Mouse (Mus musculus) urinary bladder, postnatal 4 days (tissue): ENCODE data around the gene Riiad1.

Source experiments
- DNase-seq, 2 experiments: peaks; one replicate each; pipeline ENCODE4 v3.0.0; 2021 to 2022; ENCODE audit warnings: low spot score in 2 of 2

Gene Riiad1

DNA sequence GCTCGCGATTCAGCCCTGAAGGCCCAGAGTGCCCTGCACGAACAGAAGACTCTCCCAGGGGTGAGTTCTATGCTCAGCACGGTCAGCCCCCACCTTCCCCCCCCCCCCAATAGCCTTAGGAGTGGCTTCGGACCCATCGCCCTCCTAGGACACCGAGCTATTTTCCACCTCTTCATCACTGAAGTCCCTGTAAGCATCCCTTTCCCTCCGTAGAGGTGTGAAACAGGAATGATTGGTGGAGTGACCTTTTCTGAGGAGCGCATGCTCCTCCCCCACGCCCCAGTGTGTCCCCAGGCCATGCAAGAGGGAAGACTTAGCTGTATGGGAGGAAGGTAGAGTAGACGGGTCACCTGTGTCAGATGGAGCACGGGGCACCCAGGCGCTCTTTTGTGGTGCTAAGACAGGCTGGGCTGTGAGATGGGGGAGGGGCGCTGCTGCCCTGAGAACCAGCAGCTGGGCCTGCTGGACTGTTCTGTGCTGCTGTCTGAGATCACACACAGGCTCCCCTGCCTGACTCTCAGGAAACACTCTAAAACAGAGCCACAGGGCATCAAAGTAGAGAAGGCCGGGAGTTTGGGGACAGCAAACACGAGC is at the start of gene Riiad1:
Gene Riiad1 (minus strand): TSS at position 51 of the 594 bp plus-strand sequence.
- no peak for DNase-seq

DNA sequence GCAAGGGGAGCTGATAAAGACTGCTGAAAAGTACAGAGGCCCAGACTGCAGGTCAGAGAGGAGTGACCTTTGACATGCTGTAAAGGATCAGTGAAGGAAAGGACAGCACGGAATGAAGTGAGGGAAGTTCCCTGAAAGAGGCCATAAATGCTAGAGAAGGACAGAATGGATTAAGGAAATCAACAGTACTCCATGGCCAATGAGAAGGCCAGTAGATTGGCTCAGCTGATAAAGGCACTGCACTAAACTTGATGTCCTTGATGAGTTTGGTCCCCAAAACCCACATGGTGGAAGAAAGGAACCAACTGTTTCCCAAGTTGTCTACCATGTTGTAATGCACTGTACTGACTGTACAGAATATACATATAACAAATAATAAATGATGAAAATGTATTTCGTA is 46.6 kb upstream of the Riiad1 start:
- no peak for DNase-seq

DNA sequence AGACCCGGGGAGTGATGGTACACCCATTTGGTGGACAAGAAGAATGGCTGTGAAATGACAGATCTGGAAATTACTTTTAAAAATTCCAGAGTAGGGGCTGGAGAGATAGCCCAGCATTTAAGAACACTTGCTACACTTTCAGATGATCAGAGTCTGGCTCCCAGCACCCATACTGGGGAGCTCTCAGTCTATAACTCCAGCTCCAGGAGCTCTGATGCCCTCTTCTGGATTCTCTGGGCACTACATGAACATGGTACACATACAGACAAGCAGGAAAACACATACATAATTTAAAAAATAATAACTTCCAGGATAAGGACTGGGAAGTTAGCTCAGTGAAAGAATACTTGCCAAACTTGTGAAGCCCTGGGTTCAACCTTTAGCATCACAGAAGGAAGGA is 26.5 kb upstream of the Riiad1 start:
- no peak for DNase-seq

DNA sequence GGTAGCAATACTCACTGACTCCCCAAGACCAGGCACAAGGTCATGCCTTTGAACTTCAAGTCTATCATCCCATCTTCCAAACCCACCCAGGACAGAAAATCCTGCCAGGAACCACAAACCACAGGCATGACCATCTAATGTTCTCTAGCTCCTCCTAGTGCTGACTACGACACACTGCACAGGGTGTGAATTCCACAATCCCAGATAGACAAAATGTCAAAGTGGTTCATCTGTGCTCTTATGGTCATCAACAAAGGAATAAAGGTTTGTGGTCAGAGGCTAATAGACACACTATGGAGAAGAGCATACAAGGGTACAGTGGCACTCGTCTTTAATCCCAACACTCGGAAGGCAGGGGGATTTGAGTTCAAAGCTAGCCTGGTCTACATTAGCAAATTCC is 22.1 kb upstream of the Riiad1 start:
- no peak for DNase-seq

DNA sequence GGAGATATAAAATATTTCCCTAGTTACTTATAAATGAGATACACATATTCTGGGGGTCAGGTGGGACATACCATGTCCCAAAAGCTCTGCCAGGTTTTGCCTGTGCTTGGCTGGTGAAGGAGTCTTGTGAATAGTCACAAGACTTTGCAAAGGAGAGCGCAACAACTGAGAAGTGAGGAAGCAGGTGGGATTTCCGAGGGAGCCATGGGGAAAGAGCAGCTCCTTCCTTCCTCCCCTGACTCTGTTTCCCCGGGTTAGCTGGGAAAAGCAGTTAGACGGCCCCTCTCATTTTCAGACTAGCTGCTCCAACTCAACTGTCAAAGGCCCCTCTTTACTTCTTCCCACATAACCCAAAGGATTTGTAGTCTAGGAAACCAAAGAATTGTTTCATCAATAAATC is 17.0 kb upstream of the Riiad1 start:
- peak in 1 of 2 experiments; percentile 54 for DNase-seq

DNA sequence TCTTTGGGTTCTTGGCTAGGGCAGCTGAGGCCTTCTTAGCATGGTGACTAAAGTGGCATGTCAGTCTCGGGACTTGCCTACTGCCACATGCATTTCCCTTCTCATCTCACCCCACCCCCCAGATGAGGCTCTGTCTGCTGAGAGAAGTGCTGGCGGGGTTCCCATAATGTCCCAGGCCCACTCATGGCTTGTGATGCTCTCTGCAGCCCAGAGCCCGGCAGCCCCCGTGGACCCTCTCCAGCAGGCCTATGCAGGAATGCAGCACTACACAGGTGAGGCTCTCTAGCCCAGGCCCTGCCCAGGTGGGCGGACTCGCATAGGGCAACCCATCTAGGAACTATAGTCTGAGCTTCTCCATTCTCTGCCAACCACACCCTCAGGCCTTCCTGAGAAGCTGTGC is 7.4 kb upstream of the Riiad1 start:
- DNase-seq: no peak

DNA sequence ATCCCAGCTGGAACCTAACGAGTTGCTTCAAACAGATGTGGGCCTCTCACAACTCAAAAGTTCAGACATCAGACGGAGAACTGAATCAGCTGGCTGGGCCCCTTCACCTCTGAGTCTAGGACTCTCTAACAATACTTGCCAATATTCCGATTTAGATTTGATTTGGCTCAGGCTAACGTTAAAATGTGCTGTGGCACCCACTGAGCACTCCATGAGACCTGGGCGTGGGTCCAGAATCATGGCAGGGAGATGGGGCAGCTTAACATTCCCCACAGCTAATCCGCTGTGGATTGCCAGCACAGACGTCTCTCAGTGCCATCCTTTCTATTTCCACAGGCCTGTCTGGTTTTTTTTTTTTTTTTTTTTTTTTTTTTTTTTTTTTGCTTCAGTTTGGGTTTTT is 5.8 kb upstream of the Riiad1 start:
- no peak for DNase-seq

DNA sequence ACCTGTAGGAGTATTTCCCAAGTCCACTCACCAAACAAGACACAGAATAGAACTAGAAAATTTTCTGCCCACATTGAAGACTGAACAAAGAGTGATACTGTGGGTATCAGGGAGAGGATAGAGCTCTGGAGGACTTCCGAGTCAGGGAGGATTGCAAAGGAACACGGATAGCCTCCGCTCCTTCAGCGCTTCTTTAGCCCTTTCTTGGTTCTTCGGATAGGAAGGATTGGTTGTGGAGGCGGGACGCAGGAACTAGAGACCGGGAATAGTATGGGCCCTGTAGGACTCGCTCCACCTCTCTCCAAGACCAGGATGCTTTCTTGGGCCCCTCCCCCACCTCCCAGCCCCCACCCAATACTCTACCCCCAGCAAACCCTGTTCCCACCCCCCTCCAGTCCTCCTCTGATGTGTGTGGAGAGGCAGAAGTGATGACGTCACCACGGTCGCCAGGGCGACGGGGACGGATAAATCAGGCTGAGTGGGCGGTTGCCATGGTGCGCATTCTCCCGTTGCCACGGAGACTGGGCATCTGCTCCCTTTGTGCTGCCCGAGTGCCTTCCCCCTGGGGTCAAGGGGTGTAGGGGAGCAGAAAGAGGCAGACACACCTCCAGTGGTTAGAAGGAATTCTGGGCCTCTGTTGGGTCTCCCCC is 3.8 kb upstream of the Riiad1 start:
- DNase-seq: no peak

DNA sequence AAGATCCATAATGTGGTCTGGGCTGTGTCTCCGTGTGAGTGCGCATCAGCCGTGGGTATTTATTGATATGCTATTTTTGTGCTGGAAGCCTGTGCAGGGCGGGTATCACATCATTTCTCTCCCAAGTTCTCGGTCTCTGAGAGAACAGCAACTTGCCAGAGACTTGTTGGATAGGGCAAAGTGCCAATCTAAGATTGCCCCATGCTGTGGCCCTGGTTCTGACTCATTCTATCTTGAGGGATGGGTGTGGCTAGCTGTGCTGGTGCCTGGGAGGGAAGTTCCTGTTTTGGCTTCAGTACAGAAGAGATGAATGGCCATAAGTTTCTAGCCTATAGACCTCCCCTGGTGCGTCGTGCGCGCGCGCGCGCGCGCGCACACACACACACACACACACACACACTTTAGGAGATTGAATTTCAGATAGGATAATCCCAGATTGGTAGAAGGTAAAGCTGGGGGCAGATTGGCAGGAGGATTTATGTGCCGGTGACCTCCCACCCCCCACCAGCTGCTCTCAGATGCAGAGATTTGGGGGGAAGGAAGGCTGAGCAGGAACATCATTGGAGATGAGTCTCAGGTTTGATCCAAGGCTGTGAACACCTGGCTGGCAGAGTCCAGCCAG is 2.7 kb upstream of the Riiad1 start:
- no peak for DNase-seq

DNA sequence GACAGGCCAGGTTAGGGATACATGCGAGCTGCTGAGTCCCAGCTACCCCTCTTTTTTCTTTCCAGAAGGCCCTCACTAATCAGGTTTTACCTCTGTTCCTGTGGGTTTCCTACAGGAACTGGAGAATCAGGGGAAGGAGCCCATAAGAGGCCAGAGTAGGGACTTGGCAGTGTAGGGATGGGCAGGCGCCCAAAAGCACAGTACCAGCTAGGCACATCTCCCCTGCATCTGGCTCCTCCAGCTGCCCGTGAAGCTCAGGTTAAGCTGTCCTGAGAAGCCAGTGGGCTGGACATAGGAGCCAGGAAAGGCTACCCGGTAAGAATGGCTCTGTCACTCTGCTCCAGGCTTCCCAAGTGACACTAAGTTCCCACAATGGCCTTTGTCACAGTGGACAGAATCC is 1.3 kb upstream of the Riiad1 start:
- no peak for DNase-seq

DNA sequence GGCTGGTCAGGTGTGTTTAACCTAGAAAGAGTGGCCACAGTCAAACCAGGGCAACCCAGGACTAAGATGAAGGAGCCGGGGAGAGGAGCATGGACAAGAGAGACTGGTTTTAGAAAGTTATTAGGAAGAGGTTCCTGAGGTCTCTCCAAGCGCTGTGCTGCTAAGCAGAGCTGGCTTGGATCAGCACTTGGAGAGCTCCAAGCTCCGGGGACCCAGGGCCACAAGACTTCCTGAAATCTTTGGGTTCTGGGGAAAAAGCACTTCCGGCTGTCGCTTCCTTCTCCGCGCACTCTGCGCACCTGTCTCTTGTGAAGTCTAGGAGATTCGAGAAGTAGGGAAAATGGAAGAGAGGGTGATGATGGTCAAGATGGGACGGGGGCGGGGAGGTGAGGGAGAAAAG is 577 bp downstream of the Riiad1 start:
- no peak for DNase-seq

DNA sequence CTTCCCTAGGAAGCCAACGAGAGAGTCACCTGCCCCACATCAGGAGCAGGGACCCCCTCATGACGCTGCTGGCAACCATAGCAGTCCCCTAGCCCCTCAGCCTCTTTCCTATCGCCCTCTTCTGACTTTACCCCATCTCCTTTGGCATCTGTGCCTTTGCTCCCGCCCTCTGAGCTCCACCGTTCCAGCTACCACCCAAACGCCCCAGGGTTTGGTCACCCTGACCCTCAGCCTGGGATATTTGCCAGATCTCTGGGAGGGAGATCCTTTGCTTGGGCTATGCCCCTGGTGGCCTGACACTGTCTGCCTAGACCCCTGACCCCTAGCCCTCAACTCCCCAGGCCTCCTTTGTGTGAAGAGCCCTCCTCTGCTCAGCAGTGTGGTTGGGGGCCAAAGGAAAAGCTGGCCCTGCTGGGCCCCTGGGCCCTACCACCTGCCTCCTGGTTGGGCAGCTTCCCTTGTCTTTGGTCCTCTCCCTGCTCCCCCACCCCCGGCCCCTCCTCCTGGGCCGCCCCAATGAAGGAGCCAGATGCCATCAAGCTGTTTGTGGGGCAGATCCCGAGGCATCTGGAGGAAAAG is 1.5 kb downstream of the Riiad1 start:
- no peak for DNase-seq

DNA sequence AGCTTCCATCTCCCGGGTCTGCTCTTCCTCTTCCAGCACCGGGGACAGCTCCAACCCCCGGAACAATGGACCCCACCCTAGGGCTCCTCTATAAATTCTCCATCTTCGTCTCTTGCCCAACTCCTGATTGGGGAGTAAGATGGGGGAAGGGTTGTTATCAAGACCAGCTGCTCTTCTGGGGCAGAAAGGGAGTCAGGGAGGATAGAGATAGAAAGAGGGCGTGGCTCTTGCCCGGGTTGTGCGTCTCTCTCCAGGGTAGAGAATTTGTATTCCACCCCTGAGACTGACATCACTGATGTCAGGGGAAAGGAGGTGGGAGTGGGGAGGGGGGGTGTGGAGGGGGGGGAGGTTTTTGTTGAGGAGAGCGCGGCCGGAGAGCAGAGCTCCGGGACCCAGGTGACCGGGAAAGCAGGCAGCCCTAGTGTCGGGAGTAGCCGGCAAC is 2.1 kb downstream of the Riiad1 start, which contains the start of gene Celf3:
Gene Celf3 (plus strand): TSS at position 315 of the 442 bp plus-strand sequence.
- no peak for DNase-seq

DNA sequence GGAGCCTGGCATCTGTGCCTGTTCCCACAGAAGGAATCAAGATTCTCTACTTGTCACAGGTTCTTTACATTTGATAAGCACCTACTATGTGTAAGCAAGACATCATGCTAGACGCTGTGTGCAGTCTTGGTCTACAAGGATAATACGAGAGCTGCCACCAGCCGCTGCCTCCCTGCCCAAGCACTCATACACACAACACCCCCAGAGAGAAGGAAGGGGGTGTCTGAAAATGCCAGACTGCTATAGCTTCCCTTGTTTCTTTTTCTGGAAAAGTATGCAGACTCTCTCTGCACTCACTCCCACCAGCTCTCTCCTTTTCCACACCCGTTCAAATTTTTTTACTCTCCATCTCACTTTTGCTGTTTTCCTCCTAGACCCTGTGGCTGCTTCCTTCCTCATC is 2.7 kb downstream of the Riiad1 start:
- no peak for DNase-seq

DNA sequence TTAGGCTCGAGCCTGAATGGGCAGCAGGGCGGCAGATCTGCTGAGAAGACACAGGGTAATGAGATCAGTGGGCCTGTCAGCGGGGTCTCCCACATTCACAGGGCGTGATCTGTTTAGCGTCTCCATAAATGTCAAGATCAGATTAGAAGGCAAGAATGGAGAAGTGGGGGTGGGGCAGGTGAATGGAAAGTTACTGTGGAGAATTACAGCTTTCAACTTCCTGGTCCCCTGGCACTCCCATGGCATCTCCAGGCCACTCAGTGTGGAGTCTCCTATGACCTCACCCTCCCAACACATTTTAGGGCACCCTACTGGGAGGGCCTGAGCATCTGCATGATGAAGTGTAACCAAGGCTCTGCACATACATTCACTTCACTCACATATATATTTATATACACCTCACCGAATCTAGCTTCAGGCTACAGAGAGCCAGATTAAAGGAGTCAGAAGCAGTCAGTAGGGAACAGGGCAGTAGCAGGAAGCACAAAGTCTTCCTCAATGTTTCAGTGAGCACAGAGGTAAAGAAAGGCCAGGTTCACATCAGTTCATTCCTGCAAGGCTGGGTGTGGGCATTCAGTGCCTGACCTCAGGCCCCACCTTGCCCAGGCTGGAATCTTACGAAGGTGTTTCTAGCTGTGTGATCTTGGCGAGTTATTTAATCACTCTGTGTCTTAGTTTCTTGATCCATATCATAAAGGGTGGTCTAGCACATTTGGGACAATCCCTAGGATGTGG is 3.7 kb downstream of the Riiad1 start:
- DNase-seq: no peak

DNA sequence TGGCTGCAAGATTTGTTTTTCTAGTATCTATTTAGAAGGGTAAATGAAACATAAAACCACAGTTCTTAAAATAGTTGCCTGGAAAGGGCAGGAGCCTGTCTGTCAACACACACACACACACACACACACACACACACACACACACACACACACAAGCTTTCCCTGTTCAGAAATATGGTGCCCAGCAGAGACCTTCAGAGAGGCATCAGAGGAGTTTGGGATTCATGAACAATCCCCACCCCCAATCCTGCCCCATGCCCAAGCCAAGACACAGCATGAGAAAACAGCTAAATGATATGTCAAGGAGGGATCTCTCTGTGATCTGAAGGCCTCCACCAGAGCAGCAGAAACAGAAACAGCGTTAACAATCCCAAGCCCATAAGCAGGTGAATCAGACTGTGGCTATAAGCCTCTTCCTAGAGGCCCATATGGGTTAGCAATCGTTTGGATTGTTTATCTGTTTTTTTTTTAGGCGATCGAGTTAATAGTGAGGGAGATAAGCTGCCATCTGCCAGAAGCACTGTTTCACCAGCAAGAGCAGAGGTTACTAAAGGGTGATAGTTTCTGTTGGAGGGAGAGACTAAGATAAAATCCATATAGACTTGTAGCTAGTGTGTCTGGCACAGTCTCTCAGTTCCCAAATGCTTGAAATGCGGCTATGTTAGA is 6.4 kb downstream of the Riiad1 start:
- DNase-seq: no peak

DNA sequence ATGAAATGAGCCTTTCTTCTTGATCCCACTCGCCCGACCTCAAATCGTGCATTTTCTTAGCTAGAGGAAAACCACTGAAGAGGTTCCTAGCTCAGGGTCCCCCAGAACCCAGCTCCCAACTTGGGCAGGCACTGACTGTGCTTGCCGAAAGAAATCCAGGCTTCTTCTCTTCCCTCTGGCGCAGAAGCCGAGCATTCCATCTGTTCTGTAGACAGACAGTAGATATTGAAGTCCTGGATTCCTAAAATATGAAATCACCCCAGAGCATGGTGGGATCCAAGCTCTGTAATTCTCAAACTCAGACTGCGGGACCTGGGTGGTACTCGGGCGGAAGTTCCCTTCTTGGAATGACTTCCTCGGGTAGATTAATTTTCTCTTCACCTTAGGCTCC is 7.0 kb downstream of the Riiad1 start:
- DNase-seq: no peak

DNA sequence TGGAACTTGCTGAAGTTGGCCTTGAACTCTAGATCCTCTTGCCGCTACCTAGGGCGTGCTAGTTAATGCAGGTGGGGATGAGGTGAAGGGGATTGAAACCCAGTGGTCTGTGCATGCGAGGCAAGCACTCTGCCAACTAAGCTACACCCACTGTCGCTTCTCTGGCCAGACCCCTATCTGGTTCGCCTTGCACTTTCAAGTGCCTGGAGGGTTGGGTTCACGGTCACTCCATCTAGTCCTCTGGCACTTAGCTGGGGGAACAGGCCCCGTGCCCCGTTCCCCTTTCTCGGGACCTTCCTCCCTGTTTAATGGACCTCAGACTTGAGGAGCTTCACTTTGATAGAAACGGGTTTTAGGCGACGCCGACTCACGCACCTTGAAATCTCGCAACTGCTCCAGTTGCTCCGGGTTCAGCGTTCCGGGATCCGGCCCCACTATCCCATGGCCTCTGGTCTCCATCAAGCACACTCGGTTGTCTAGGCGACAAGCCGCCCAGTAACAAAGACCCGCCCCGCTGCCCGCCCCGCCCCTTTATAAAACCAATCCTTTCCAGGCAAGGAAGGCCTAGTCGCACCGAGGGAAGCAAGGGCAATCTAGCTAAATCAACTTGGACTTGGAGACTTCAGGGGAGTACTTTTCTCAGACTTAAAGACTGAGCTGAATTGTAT is 7.6 kb downstream of the Riiad1 start:
- DNase-seq: no peak

DNA sequence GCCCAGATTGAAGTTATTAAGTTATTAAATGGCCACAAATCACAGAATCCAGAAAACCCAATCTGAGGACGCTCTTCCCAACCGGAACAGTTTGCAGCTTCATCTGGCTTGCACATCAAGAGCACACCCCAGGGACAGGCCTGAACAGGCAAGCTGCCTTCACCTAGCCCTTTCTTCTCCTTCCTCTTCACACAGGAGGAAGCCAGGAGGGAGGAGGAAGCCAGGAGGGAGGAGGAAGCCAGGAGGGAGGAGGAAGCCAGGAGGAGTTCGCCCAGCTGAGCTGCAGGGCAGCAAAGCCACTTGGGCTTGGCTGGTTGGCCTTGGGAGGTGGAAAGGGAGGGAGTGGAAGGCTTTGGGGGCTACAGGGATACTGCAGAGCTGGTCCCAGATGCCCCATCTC is 11.2 kb downstream of the Riiad1 start:
- no peak for DNase-seq

DNA sequence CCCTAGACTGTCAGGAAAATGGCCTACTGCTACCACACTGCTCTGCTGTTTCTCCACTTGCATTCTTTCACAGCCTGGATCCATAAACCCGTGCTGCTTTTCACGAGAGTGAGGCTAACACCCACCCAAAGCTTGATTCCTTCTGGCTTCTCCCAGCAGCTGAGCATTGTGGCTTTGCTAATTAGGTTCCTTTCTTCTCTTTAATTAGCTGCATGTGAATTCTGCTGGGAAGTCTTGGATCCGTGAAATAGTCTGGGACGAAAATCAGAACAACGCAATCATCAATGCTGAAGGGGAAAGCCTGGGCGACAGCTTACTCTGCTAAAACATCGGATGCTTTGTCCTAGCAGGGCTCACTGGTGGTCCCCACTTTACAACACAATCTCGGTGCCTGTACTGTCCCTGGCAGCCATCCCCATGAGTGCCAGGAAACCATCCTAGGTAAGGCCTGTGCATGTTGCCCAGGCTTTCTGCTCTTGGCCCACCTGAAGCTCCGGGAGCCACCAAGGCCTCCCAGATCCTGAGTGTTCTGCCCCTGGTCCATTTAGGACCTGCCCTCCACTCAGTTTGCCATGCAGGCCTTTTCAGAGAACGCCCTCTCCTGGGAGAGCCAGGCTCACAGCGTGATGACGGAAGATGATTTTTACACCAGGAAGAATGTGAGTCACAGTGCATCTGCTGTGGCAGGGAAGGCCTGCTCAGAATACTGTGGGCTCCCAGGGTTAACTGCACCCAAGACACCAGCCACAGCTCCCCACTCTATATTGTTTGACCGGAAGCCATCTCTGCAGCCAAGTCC is 14.3 kb downstream of the Riiad1 start:
- DNase-seq: no peak
